Mouse (Mus musculus) spleen, adult 12 weeks (tissue): ENCODE measurements around the gene Hsf2bp.

Experiments used
- DNase-seq: peaks from one replicate; pipeline ENCODE4 v3.0.0; 2022; ENCODE audit warnings: low spot score

Gene Hsf2bp

DNA sequence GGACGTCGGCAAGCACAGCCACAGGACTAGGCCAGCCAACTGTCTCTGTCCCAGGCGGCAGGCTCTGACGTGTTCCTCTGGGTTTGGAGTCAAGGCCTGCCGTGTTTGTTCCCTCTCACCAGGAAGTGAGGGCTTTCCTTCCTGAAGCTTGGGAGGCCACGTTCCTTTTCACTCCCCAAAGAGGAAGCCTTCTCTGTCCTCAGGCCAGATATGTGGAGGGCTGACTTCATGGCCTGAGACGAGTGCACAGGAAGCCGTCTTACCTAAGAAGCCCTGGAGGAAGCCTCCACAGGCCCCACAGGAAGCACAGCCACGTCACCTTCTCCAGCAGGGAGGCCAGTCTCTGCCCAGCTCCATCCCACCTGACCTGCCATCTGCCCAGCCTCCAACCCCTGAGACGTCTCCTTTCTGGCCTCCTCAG is 130.3 kb downstream of the Hsf2bp start:
- no peak for DNase-seq

GRCm38 (mm10) chr17:31905201-31905790 is 130.9 kb downstream of the Hsf2bp start:
- no peak for DNase-seq

- DNase-seq = no peak
Measured at GRCm38 (mm10) chr17:31904036-31904435, 132.1 kb downstream of the Hsf2bp start.

DNA sequence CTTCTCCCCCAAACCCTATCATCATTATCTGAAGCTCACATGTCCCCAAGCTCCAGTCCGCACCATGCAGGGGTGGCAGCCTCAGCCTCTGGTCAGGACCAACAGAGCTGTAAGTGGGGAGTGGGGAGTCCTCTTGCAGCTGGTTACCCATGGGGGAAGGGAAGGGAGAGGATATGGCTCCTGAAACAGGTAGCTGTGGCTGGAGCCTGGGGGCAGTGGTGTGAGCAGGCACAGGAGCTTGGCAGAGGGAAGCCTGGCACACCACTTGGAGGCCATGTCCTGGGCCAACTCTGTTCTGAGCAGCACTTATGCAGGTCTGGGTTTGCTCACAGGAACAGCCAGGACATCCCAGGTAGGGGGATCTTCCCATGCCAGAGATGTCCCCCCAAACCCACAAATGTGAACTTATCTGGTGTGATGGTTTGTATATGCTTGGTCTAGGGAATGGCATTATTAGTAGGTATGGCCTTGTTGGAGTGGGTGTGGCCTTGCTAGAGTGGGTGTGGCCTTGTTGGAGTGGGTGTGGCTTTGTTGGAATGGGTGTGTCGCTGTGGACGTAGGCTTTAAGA is 133.4 kb downstream of the Hsf2bp start:
- DNase-seq = no peak

GRCm38 (mm10) chr17:31901461-31902204 is 134.5 kb downstream of the Hsf2bp start:
- no peak for DNase-seq

GRCm38 (mm10) chr17:31898941-31899340 is 137.2 kb downstream of the Hsf2bp start:
- no peak for DNase-seq

GRCm38 (mm10) chr17:31897186-31897793 is 138.9 kb downstream of the Hsf2bp start:
- no peak for DNase-seq

DNA sequence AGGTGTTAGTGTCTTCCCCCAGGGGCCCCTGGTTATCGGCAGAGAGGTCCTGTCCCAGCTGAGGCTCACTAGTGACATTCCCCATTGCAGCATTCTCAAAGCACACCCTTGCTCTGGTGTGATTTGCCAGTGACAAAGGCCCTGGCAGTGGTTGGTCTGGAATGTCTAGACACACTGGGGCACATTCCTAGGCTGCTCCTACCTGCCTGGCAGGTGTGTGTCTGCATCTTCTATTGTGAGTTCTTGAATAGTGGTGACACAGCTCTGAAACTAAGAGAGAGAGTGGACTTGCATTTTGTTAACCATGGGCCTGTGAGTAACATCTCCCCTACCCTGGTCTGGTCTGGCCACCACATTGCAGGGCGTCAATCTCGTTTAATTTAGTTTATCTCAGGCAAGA is 139.4 kb downstream of the Hsf2bp start:
- DNase-seq = no peak

DNA sequence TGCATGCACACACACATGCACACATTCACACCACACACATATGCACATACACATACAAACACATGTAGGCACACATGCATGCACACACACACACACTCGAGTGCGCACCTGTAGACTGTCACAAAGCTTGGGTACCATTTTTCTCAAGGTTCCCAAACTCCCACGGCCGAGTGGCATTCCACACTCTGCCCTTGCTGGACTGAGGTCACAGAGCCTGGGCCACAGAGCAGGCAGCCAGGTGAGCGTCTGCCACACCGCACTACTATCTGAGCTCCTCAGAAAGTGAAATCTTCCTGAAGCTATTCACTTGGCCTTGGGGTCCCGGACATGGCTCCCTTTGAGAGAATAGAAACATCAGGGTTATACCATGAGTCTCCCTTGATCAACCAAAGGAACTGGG is 139.8 kb downstream of the Hsf2bp start:
- no peak for DNase-seq
